Mouse (Mus musculus): ENCODE data around the gene Gm13287.
"Not testable (repeated sequence)": the region's sequence is repeated elsewhere in the genome, so short reads cannot be mapped to it uniquely, and the experiment has no call there.

Gene Gm13287

GRCm38 (mm10) chr4:88802954-88803353 is at the start of gene Gm13287:
Gene Gm13287, plus strand, starts transcription at chr4:88803254.
- in situ Hi-C loops (cut with MboI, MseI) = loop anchor here in 1 of 2 experiments (5.0 to 25.0 kb wide), 2 partner anchors 66 to 1916 kb away; no protein-coding TSS in a partner anchor

- in situ Hi-C loops (cut with MboI, MseI) = loop anchor here (5.0 kb wide), 1 partner anchor 32 kb away; the partner anchor contains the start of genes Gm13276 (in 2 of the 2) and Gm13277 (in 2 of the 2)
Measured at GRCm38 (mm10) chr4:88754818-88755340, 48.2 kb upstream of the Gm13287 start, which contains the start of gene Gm13271. Gene Gm13271, plus strand, starts transcription at chr4:88754868.

GRCm38 (mm10) chr4:88756581-88757513 is 46.2 kb upstream of the Gm13287 start:
- in situ Hi-C loops (cut with MboI, MseI) = not testable (repeated sequence)

- in situ Hi-C loops (cut with MboI, MseI) = not testable (repeated sequence)
Measured at GRCm38 (mm10) chr4:88757628-88758031, 45.4 kb upstream of the Gm13287 start.

DNA sequence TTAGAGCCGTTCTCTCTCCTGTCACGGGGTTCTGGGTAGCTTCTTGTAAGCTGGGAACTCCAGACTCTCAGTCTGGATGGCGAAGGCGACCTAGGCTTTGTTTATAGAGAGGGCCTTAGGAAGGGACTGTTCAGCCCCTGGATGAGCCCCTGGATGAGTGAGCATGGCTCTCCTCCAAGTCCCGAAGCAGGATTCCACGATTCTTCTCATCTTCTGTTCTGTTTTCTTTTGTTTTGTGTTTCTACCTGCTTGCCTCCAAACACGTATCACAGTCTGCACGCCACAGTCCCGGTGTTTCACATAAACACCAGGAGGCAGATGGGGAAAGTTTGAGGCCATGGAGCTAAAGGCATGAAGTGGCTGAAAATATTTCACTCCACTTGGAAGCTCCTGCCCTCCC is 44.3 kb upstream of the Gm13287 start:
- in situ Hi-C loops (cut with MboI, MseI) = not testable (repeated sequence)

GRCm38 (mm10) chr4:88759610-88760268 is 43.3 kb upstream of the Gm13287 start, which contains the start of gene Gm13283:
Gene Gm13283, plus strand, starts transcription at chr4:88760119.
- in situ Hi-C loops (cut with MboI, MseI) = not testable (repeated sequence)

DNA sequence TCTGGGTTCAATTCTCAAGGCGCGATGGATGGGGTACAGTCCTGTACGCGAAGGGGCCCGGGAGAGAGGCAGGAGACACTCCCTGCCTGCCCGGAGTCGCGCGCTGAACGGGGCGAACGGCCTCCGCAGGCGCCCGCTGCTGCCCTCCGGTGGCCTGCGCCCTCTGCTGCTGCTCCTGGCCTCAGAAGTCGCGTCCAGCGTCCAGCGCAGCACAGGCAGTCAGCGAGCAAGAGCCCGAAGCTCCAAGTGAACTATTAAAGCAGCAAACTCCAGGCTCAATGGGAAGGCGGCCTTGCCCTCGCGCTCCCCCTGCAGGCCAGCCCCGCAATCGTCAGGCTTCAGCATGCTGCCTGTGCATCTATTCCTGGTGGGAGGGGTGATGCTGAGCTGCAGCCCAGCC is 42.6 kb upstream of the Gm13287 start:
- in situ Hi-C loops (cut with MboI, MseI) = not testable (repeated sequence)

DNA sequence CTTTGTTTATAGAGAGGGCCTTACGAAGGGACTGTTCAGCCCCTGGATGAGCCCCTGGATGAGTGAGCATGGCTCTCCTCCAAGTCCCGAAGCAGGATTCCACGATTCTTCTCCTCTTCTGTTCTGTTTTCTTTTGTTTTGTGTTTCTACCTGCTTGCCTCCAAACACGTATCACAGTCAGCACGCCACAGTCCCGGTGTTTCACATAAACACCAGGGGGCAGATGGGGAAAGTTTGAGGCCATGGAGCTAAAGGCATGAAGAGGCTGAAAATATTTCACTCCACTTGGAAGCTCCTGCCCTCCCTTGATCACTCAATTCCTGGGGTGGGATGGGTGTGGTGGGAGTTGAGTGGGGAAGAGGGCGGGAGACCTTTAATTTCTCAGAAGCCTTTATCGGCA is 41.3 kb upstream of the Gm13287 start:
- in situ Hi-C loops (cut with MboI, MseI) = not testable (repeated sequence)

GRCm38 (mm10) chr4:88762341-88762740 is 40.7 kb upstream of the Gm13287 start:
- in situ Hi-C loops (cut with MboI, MseI) = not testable (repeated sequence)

- in situ Hi-C loops (cut with MboI, MseI) = not testable (repeated sequence)
Measured at GRCm38 (mm10) chr4:88763384-88764018, 39.6 kb upstream of the Gm13287 start.

- in situ Hi-C loops (cut with MboI, MseI) = loop anchor here in 1 of 2 experiments (5.0 kb wide), 1 partner anchor 34 kb away; the partner anchor contains the start of gene Gm13288
Measured at GRCm38 (mm10) chr4:88773534-88773933, 29.5 kb upstream of the Gm13287 start, which contains the start of gene Gm13290. Gene Gm13290, plus strand, starts transcription at chr4:88773834.

DNA sequence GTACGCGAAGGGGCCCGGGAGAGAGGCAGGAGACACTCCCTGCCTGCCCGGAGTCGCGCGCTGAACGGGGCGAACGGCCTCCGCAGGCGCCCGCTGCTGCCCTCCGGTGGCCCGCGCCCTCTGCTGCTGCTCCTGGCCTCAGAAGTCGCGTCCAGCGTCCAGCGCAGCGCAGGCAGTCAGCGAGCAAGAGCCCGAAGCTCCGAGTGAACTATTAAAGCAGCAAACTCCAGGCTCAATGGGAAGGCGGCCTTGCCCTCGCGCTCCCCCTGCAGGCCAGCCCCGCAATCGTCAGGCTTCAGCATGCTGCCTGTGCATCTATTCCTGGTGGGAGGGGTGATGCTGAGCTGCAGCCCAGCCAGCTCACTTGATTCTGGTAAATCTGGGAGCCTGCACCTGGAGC is 26.4 kb upstream of the Gm13287 start, which contains the start of gene Gm13289:
Gene Gm13289, plus strand, starts transcription at position 301 of the 400 bp plus-strand sequence.
- in situ Hi-C loops (cut with MboI, MseI) = not testable (repeated sequence)

DNA sequence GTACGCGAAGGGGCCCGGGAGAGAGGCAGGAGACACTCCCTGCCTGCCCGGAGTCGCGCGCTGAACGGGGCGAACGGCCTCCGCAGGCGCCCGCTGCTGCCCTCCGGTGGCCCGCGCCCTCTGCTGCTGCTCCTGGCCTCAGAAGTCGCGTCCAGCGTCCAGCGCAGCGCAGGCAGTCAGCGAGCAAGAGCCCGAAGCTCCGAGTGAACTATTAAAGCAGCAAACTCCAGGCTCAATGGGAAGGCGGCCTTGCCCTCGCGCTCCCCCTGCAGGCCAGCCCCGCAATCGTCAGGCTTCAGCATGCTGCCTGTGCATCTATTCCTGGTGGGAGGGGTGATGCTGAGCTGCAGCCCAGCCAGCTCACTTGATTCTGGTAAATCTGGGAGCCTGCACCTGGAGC is 23.5 kb upstream of the Gm13287 start, which contains the start of gene Gm13272:
Gene Gm13272, plus strand, starts transcription at position 301 of the 400 bp plus-strand sequence.
- in situ Hi-C loops (cut with MboI, MseI) = not testable (repeated sequence)

- in situ Hi-C loops (cut with MboI, MseI) = loop anchor here (10.0 kb wide), 2 partner anchors 84 to 744 kb away; no protein-coding TSS in a partner anchor
Measured at GRCm38 (mm10) chr4:88780320-88780719, 22.7 kb upstream of the Gm13287 start.

DNA sequence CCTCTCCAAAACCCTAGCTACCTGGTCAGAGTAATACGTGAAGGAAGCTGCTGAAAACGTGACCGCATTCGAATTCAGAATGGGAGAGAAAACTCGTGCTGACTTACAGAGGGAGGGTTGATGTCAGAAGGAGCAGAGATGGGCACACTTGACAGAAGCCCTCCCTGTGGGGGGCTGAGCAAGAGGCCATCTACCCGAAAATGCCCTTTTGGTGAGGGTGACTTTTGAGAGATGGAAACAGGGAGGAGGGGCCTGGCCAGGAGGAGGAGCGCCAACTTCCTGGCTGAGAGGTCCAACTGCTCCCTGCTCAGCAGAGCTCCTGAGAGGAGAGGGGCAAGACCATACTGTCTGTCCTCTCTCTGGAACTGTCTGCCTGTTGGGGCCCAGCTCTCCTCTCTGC is 21.2 kb upstream of the Gm13287 start, which contains the start of gene Ifnz:
Gene Ifnz, plus strand, starts transcription at position 301 of the 400 bp plus-strand sequence.
- in situ Hi-C loops (cut with MboI, MseI) = loop anchor here (10.0 kb wide), 2 partner anchors 83 to 743 kb away; no protein-coding TSS in a partner anchor

GRCm38 (mm10) chr4:88782335-88782734 is 20.7 kb upstream of the Gm13287 start:
- in situ Hi-C loops (cut with MboI, MseI) = loop anchor here (10.0 kb wide), 2 partner anchors 82 to 742 kb away; no protein-coding TSS in a partner anchor

GRCm38 (mm10) chr4:88785409-88785808 is 17.6 kb upstream of the Gm13287 start, which contains the start of gene Gm13276:
Gene Gm13276, plus strand, starts transcription at chr4:88785709.
- in situ Hi-C loops (cut with MboI, MseI) = loop anchor here (5.0 to 10.0 kb wide), 3 partner anchors 33 to 739 kb away; partner anchors contain the start of gene Gm13271 (in 2 of the 2)

- in situ Hi-C loops (cut with MboI, MseI) = loop anchor here (5.0 to 10.0 kb wide), 3 partner anchors 36 to 736 kb away; partner anchors contain the start of gene Gm13271 (in 2 of the 2)
Measured at GRCm38 (mm10) chr4:88788402-88788801, 14.7 kb upstream of the Gm13287 start, which contains the start of gene Gm13277. Gene Gm13277, plus strand, starts transcription at chr4:88788632.

DNA sequence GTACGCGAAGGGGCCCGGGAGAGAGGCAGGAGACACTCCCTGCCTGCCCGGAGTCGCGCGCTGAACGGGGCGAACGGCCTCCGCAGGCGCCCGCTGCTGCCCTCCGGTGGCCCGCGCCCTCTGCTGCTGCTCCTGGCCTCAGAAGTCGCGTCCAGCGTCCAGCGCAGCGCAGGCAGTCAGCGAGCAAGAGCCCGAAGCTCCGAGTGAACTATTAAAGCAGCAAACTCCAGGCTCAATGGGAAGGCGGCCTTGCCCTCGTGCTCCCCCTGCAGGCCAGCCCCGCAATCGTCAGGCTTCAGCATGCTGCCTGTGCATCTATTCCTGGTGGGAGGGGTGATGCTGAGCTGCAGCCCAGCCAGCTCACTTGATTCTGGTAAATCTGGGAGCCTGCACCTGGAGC is 11.8 kb upstream of the Gm13287 start, which contains the start of gene Gm13278:
Gene Gm13278, plus strand, starts transcription at position 301 of the 400 bp plus-strand sequence.
- in situ Hi-C loops (cut with MboI, MseI) = not testable (repeated sequence)
